Mouse (Mus musculus): ENCODE measurements around the gene Snx30.

DNA sequence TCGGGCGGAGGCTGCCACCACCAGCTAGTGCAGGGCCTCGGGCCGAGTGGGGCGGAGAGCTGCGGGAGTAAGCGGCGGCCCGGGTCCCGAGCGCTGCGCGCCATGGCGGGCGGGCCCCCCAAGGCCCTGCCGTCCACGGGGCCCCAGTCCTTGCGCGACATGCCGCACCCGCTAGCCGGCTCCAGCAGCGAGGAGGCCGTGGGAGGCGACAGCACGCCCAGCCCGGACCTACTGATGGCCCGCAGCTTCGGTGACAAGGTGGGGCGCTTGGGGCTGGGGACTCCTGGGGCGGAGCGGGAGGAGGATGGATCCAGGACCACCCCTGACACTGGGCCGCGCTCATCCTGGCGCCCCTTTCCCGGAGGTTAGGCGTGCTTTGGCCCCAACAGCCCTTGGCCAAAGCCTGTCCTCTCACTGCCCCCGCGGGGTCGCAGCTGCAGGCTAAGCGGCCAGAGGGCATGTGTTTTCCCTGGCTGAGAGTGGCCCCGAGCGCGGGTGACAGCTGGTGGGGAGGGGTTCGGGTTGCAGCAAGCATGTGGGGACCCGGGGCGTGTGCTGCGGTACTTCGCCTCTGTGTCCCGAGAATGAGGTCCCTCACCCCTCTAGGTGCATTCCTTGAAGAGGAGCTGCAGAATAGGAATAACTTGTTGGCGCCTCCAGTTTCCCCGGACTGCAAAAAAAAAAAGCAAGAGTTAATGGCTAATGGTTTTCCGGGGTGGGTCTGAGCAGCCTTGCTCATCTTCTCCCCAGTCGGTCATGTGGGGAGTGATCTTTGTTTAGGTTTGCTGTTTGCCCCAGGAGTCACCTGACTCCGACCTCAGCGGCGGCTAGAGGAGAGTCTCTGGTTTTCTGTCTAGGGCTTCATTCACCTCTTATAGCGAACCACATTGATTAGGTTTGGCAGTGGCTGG is 583 bp downstream of the Snx30 start:
- TF ChIP-seq POLR2A (IDR thresholded peaks at IDR 0.05; ENCODE audit: extremely low read depth, insufficient read depth, low read length) (no peak), CTCF (IDR thresholded peaks at IDR 0.05; ENCODE audit: low read depth, low read length) (no peak)

Data from liver, adult 2 months (tissue).